Mouse (Mus musculus) urinary bladder, postnatal 14 days (tissue): Measurements from ENCODE around the gene Aldh1a1.
"Not testable (repeated sequence)": the region's sequence is repeated elsewhere in the genome, so short reads cannot be mapped to it uniquely, and the experiment has no call there.

Experiments used
- DNase-seq: peaks from one replicate; pipeline ENCODE4 v3.0.0; 2021; ENCODE audit warnings: low spot score

The Aldh1a1 gene

GRCm38 (mm10) chr19:20492491-20492890, at the start of gene Aldh1a1:
Gene Aldh1a1, plus strand, starts transcription at chr19:20492715.
- DNase-seq: peak; percentile 62

- no peak for DNase-seq
Measured at GRCm38 (mm10) chr19:20447807-20448206, 44.7 kb upstream of the Aldh1a1 start.

DNA sequence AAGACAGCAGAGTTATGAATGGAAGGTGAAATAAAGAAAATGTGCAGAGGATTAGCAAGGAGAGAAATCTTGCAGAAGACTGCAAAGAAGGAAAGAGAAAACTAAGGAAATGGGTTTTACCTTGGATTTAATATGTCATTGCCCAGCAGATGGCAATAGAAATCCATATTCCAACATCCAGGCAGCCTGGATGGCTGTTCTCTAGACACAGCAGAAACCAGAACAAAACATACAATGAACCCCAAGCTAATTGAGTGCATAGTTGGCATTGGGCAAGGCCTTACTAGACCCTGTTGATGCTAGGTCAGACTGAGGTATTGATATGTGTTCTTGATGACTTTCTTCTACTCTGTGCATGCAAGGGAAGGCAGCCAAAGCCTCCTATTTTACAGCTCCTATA, 43.0 kb upstream of the Aldh1a1 start:
- peak; percentile 8 for DNase-seq

GRCm38 (mm10) chr19:20451045-20451444, 41.5 kb upstream of the Aldh1a1 start:
- no peak for DNase-seq

- peak; percentile 65 for DNase-seq
Measured at GRCm38 (mm10) chr19:20484497-20484896, 8.0 kb upstream of the Aldh1a1 start.

GRCm38 (mm10) chr19:20491950-20492349, 565 bp upstream of the Aldh1a1 start:
- peak; percentile 55 for DNase-seq

GRCm38 (mm10) chr19:20496476-20496875, 4.0 kb downstream of the Aldh1a1 start:
- DNase-seq: no peak

- DNase-seq: no peak
Measured at GRCm38 (mm10) chr19:20505359-20505758, 12.8 kb downstream of the Aldh1a1 start.

- no peak for DNase-seq
Measured at GRCm38 (mm10) chr19:20506936-20507615, 14.6 kb downstream of the Aldh1a1 start.

DNA sequence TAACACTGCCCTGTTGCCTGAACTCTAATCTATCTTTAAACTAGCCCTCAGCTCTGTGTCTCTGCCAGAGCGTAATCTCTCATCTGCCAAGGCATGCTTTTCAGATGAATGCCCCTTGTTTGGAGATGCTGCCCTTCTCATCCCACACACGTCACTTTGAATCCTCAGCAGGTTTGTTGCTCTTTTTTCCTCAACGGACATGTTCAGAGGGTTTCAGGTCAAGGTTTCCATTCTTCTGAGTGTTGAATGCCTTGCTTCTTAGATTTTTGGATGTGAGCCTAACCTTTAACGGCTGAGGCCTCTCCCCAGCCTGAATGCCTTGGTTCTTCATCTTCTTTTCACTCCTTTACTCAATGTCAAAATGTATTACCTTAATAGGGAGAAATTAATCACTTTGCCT, 16.1 kb downstream of the Aldh1a1 start:
- no peak for DNase-seq

DNA sequence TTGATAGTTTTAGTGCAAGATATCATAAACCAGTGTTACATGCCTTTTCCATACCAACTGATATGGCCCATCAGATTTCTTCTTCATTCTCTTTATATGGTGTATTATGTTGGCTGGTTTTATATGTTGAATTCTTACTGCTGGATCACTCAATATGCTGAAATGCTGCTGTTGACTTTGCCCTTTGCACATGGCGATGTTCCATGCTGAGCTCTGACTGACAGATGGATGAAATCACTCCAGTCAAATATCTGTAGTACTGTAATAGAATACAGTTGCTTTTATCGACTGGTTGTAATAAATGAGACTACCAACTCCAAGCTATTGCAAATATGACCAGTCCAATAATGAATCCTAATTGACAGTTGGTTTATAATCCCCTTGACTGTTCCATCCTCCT, 19.5 kb downstream of the Aldh1a1 start:
- DNase-seq: no peak

DNA sequence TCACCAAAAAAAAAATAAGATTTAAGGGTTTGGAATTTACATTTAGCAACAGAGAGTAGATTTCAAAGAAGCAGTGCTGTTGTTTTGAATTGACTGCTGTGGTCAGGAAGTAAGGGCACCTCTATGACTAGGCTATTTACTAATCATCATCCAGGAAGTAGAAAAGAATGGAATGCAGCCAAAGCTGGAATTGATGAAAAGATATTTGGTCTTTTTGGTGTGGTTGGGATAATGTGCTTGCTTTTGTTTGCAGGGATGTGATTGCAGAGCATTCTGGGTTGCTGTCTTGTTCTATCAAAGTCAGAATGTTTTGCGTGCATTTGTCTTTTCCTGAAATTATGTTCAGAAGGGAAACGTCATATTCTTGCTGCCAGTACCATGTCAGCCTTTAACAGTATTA, 20.7 kb downstream of the Aldh1a1 start:
- no peak for DNase-seq

GRCm38 (mm10) chr19:20513688-20514361, 21.3 kb downstream of the Aldh1a1 start:
- DNase-seq: no peak

DNA sequence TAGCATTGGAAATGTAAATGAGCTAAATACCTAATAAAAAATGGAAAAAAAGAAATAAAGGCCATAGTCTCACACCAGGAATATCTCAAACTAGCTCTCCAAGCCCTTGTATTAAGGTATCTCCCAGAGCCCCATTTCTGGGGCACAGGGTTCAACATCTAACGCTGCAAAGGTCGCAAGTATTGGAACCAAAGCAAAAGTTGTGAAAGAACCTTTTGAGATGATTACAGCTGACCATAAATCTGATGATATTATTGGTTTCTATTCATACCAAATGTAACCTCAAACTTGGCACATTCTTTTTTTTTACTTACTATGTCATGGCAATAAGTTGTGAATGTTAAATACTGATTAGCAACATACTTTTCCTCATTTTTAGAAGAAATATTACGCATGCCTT, 24.0 kb downstream of the Aldh1a1 start:
- no peak for DNase-seq

DNA sequence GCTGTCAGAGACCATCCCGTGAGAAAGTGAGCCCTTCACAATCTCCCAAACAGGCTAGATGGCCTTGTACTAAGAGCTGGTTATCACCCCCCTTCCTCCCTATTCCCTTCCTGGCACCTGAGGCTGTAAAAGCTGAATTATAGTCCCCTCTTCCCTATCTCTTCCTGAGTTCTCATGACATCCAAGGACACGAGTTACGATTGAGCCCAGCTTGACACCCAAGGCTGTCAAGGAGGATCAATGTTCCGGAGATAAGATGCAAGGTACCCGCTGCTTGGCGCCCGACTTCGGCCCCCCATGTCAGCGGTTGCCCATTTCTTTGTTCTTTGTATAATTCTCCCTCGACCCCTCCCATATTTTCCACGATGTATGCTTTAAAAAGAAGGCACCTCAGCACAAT, 36.6 kb downstream of the Aldh1a1 start:
- DNase-seq: not testable (repeated sequence)

DNA sequence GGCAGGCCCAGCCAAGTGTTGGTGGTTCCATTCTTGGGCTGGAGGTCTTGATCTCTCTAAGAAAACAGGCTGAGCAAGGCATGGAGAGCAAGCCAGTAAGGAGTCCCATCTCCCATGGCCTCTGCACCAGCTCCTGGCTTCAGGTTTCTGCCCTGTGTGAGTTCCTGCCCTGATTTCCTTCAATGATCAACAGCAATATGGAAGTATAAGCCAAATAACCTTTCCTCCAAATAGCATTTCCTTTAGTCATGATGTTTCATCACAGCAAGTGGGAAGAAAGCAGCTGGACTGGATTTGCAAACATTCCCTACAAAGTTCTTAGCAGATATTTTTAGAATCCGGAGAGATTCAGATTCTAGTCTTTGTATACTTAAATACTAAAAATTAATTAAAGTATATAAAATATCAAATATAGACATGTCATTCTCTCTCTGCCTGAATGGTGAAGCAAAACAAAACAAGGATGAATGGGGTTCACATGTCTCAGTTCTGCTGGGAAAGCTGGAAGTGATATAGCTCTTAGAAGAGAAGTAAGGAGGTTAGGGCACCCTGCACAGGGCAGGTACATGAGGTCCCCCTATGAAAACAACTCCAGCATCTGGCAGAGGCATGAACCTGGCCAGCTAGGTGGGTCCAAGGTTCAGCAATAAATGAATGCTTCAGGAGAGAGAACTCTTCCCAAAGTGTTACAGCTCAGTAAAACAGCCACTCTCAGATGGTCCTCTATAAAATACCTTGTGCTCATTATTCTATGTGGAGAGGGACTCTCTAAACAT, 37.6 kb downstream of the Aldh1a1 start:
- DNase-seq: peak; percentile 14

DNA sequence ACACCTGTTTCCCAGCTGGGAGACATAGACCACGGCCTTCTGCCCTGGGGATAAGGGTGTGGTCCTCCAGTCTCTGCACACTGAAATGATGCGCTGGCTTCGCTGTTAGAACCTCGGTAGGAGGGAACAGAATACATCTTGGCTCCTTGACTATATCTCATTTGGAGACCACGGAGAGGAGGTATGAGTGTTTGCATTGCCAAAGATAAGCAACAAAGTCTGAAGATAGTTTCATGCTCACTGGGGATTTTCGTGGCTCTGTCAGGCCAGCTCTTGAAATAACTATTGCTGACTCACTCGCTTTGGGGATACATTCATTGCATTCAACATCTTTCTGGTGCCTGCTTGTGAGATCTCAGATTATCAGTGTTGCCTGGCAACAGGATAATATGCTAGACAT, 44.0 kb downstream of the Aldh1a1 start:
- DNase-seq: no peak

GRCm38 (mm10) chr19:20541044-20541443, 48.5 kb downstream of the Aldh1a1 start:
- no peak for DNase-seq

GRCm38 (mm10) chr19:20541924-20542323, 49.4 kb downstream of the Aldh1a1 start:
- no peak for DNase-seq

DNA sequence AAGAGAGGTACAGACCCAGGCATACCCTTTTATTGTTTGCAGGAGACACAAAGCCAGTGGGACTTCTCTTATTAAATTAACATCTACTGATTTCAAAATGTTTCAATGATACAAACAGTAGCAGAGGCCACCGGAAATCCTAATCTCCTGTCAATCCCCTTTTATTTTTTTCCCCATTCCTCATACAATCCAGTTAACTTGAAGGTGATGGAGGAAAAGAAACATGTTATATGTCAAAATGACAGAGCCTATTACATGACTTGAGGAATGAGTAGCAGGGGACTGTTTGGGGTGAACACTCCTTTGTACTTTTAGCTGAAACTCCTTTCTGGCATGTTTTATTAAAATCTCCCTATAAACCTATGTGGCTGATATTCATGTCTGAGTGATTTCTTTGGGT, 51.3 kb downstream of the Aldh1a1 start:
- no peak for DNase-seq

DNA sequence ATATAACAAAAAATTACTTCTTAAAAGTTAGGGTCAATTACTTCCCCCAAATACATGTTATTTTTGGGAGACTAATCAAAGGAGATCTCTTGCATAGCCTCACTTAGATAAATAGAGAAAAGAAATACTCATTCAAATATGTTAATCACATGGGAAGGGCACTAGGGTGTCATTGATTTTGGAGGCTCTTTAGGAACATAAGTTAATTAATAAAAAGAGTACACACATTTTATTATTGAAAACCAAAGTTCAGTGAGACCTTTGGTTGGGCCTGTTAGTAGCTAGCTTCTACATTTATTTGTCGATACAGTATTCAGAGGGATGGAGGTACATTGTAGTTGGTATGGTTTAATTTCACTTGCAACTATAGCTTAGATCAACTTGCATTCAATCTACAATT, 52.4 kb downstream of the Aldh1a1 start:
- no peak for DNase-seq

DNA sequence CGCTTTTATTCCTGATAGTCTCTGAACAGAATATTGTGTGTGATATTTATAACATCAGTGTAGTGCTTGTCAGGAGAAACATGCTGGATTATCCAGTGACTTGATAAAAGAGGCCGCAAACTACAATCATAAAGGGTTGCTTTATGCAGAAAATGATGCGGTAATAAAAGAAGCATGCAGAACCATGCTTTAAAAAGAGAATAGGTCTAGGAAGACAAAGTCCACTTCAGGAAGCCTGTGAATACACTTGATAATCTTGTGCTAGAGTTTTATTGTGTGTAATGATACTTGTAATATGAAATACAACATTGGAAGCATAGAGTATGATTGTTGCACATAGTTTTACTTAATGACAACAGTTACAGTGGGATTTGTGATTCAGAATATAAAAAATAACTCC, 54.5 kb downstream of the Aldh1a1 start:
- DNase-seq: no peak

GRCm38 (mm10) chr19:20549409-20549808, 56.9 kb downstream of the Aldh1a1 start:
- DNase-seq: no peak
